Mouse (Mus musculus) stomach, postnatal 0 days (tissue): ENCODE measurements at regions not wholly inside any gene's neighbourhood (a gene's known extent, or its start where the extent isn't known, plus 50 kb on each side); places are given as distances from the start of the nearest gene placed in this dataset.

Source experiments
- CTCF ChIP-seq: IDR thresholded peaks from 2 replicates; pipeline ENCODE4 v1.5.1; 2016; ENCODE audit warnings: antibody characterized with exemption, low read depth, mild to moderate bottlenecking, moderate library complexity
- EP300 ChIP-seq: optimal IDR thresholded peaks from 2 replicates; pipeline ENCODE3; 2016; ENCODE audit warnings: antibody characterized with exemption

GRCm38 (mm10) chr2:166467137-166467536 lies 246.5 kb downstream of the Prex1 start:
- TF ChIP-seq CTCF (no peak), EP300 (no peak)
